Mouse (Mus musculus) embryonic facial prominence, embryonic 15.5 days (tissue): ENCODE measurements around the gene Dis3. TPM values are rescaled to one million over a fixed set of nuclear protein-coding genes. Genes with fewer than 3 reads are reported as not detected.
A peak's percentile ranks its signal among the peaks of the same experiment; 100 is the strongest.

ENCODE experiments used
- ATAC-seq: fragments of 200-750 bp; cut with Nextera tagmentation; 2 replicates; pipeline ENCODE4 v1.8.0; 2017; ENCODE audit warnings: low read depth, moderate TSS enrichment; ENCODE audit not compliant: insufficient number of reproducible peaks, low FRiP score, low TSS enrichment
- H3K27ac ChIP-seq: fragments of 300-500 bp; sonication (generic); replicated peaks from 2 replicates; pipeline ENCODE4 v1.5.1; 2015; ENCODE audit warnings: mild to moderate bottlenecking, inconsistent platforms
- H3K27me3 ChIP-seq: fragments of 300-500 bp; sonication (generic); 2 replicates; pipeline ENCODE4 v1.6.1; 2015; ENCODE audit warnings: inconsistent platforms
- H3K36me3 ChIP-seq: fragments of 300-500 bp; sonication (generic); 2 replicates; pipeline ENCODE4 v1.6.1; 2015; ENCODE audit warnings: mild to moderate bottlenecking, inconsistent platforms
- H3K4me1 ChIP-seq: fragments of 300-500 bp; sonication (generic); 2 replicates; pipeline ENCODE4 v1.6.1; 2015; ENCODE audit warnings: inconsistent platforms
- H3K4me2 ChIP-seq: fragments of 300-500 bp; sonication (generic); replicated peaks from 2 replicates; pipeline ENCODE4 v1.6.1; 2015; ENCODE audit warnings: mild to moderate bottlenecking, inconsistent platforms
- H3K4me3 ChIP-seq: fragments of 300-500 bp; sonication (generic); replicated peaks from 2 replicates; pipeline ENCODE4 v1.5.1; 2015; ENCODE audit warnings: mild to moderate bottlenecking, inconsistent platforms
- H3K9ac ChIP-seq: fragments of 300-500 bp; sonication (generic); 2 replicates; pipeline ENCODE4 v1.6.1; 2015; ENCODE audit warnings: inconsistent platforms
- H3K9me3 ChIP-seq: fragments of 300-500 bp; sonication (generic); replicated peaks from 2 replicates; pipeline ENCODE4 v1.6.1; 2016; ENCODE audit warnings: inconsistent platforms
- WGBS: fragments of 180-500 bp; shearing (Covaris S2); methylation state at CpG from one replicate; pipeline ENCODE4 v1.1.7; 2015; 5-methylcytosine and 5-hydroxymethylcytosine counted together
- polyA plus RNA-seq: library from polyadenylated mRNA; unstranded; fragments of >200 nt; fragmentation: Nextera tagmentation; extraction: Ambion mirVana; gene quantifications from 2 replicates; pipeline ENCODE4 v1.2.1, GENCODE M21; 2015

Dis3 gene
- polyA plus RNA-seq, result 25.5 and 27.6 TPM in 2 replicates

GRCm38 (mm10) chr14:99099267-99099966, at the start of gene Dis3, which contains the start of gene Pibf1:
TSS of gene Dis3 (minus strand) at chr14:99099770.
TSS of gene Pibf1 (plus strand) at chr14:99099424.
- peaks cover 55% of the 10 kb centered on the region for H3K36me3 ChIP-seq

GRCm38 (mm10) chr14:99146841-99147240, 47.3 kb upstream of the Dis3 start:
- no peak for ATAC-seq
- Histone ChIP-seq H3K27ac (no peak overlapping the region), H3K9ac (no peak overlapping the region), H3K27me3 (no peaks in the 10 kb centered on the region), H3K36me3 (0 out of 2 replicates have a peak, but pooled peaks cover 3% of the 10 kb centered on the region), H3K9me3 (no peaks in the 10 kb centered on the region), H3K4me1 (no peaks in the 10 kb centered on the region), H3K4me2 (no peak overlapping the region), H3K4me3 (no peak overlapping the region)
- 60% methylated on average over 1 of the region's 1 CpGs for WGBS

More at GRCm38 (mm10) chr14:99099267-99099966, at the start of gene Dis3, which contains the start of gene Pibf1:
- no peaks in the 10 kb centered on the region for H3K9me3 ChIP-seq
- H3K4me2 ChIP-seq, result peak within 1 kb of the TSS; percentile 50
- peak; percentile 99 for ATAC-seq
- H3K27me3 ChIP-seq, result no peaks in the 10 kb centered on the region
- under 1% methylated on average over 73 of the region's 73 CpGs for WGBS
- peak within 1 kb of the TSS; percentile 80 for H3K9ac ChIP-seq
- H3K27ac ChIP-seq, result peak within 1 kb of the TSS; percentile 86
- H3K4me1 ChIP-seq, result peaks cover 8% of the 10 kb centered on the region
- H3K4me3 ChIP-seq, result peak within 1 kb of the TSS; percentile 83

- Histone ChIP-seq H3K36me3 (peaks cover 12% of the 10 kb centered on the region), H3K4me2 (no peak overlapping the region), H3K4me1 (no peaks in the 10 kb centered on the region), H3K9me3 (no peaks in the 10 kb centered on the region), H3K4me3 (no peak overlapping the region), H3K9ac (no peak overlapping the region), H3K27me3 (no peaks in the 10 kb centered on the region), H3K27ac (no peak overlapping the region)
- 23% methylated on average over 15 of the region's 15 CpGs for WGBS
- ATAC-seq, result peak; percentile 77
Measured at GRCm38 (mm10) chr14:99141786-99142633, 42.4 kb upstream of the Dis3 start.

DNA sequence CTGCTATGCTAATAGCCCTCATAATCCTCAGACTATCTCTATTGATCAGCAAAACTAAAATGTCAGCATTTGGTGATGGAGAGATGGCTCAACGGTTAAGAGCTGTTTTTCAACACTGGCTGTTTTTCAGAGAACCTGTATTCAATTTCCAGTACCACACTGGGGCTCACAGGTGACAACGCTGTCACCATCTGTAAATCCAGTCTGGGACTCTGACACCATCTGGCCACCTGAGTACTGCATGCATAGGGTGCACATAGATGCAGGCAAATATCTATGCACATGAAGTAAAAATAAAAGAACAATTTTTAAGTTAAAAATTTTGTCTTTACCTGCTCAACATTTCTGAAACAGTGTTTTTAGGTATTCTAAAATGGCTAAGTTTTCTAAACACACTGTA, 40.5 kb upstream of the Dis3 start:
- H3K27me3 ChIP-seq, result no peaks in the 10 kb centered on the region
- no peak overlapping the region for H3K4me2 ChIP-seq
- H3K9me3 ChIP-seq, result no peaks in the 10 kb centered on the region
- no peak for ATAC-seq
- no peak overlapping the region for H3K27ac ChIP-seq
- no peak overlapping the region for H3K4me3 ChIP-seq
- no peak overlapping the region for H3K9ac ChIP-seq
- 83% methylated on average over 2 of the region's 2 CpGs for WGBS
- H3K36me3 ChIP-seq, result peaks cover 26% of the 10 kb centered on the region
- H3K4me1 ChIP-seq, result no peaks in the 10 kb centered on the region

- Histone ChIP-seq H3K4me3 (no peak overlapping the region), H3K27me3 (no peaks in the 10 kb centered on the region), H3K4me1 (no peaks in the 10 kb centered on the region), H3K27ac (no peak overlapping the region), H3K4me2 (no peak overlapping the region), H3K36me3 (peaks cover 30% of the 10 kb centered on the region), H3K9ac (no peak overlapping the region), H3K9me3 (no peaks in the 10 kb centered on the region)
- 89% methylated on average over 16 of the region's 16 CpGs for WGBS
- ATAC-seq, result no peak
Measured at GRCm38 (mm10) chr14:99136297-99136696, 36.7 kb upstream of the Dis3 start.

- no peak overlapping the region for H3K4me3 ChIP-seq
- no peak overlapping the region for H3K4me2 ChIP-seq
- H3K9me3 ChIP-seq, result no peaks in the 10 kb centered on the region
- no peak for ATAC-seq
- no peaks in the 10 kb centered on the region for H3K27me3 ChIP-seq
- H3K27ac ChIP-seq, result no peak overlapping the region
- peaks cover 30% of the 10 kb centered on the region for H3K36me3 ChIP-seq
- H3K4me1 ChIP-seq, result no peaks in the 10 kb centered on the region
- WGBS, result 84% methylated on average over 9 of the region's 9 CpGs
- H3K9ac ChIP-seq, result no peak overlapping the region
Measured at GRCm38 (mm10) chr14:99135761-99136160, 36.2 kb upstream of the Dis3 start.

GRCm38 (mm10) chr14:99134048-99134447, 34.5 kb upstream of the Dis3 start:
- H3K9ac ChIP-seq, result no peak overlapping the region
- H3K9me3 ChIP-seq, result no peaks in the 10 kb centered on the region
- H3K4me3 ChIP-seq, result no peak overlapping the region
- H3K4me2 ChIP-seq, result no peak overlapping the region
- no peaks in the 10 kb centered on the region for H3K27me3 ChIP-seq
- ATAC-seq, result no peak
- 78% methylated on average over 2 of the region's 2 CpGs for WGBS
- no peak overlapping the region for H3K27ac ChIP-seq
- no peaks in the 10 kb centered on the region for H3K4me1 ChIP-seq
- H3K36me3 ChIP-seq, result peaks cover 24% of the 10 kb centered on the region

- 82% methylated on average over 2 of the region's 2 CpGs for WGBS
- Histone ChIP-seq H3K4me3 (no peak overlapping the region), H3K27me3 (no peaks in the 10 kb centered on the region), H3K9ac (no peak overlapping the region), H3K36me3 (0 out of 2 replicates have a peak, but pooled peaks cover 4% of the 10 kb centered on the region), H3K4me1 (no peaks in the 10 kb centered on the region), H3K4me2 (no peak overlapping the region), H3K27ac (no peak overlapping the region), H3K9me3 (no peaks in the 10 kb centered on the region)
- no peak for ATAC-seq
Measured at GRCm38 (mm10) chr14:99129050-99129449, 29.5 kb upstream of the Dis3 start.

DNA sequence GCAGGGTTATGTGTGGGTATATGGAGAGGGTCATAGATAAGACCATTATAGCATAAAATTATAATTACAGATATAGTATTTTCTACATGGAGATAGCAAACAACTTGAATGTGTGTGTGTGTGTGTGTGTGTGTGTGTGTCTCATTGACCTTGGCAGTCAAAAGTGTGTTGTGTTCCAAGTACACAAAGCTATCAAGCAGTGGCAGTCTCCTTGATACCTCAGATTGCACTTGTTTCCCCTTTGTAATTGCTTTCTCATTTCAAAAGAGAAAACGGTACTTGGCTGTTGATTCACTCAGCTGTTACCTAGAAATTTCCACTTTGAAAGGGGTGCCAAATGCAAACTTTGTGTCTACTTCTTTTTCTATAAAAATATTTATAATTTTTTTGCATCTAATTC, 27.9 kb upstream of the Dis3 start:
- Histone ChIP-seq H3K4me1 (no peaks in the 10 kb centered on the region), H3K4me3 (no peak overlapping the region), H3K4me2 (no peak overlapping the region), H3K9me3 (no peaks in the 10 kb centered on the region), H3K9ac (no peak overlapping the region), H3K27me3 (no peaks in the 10 kb centered on the region), H3K27ac (no peak overlapping the region), H3K36me3 (0 out of 2 replicates have a peak, but pooled peaks cover 7% of the 10 kb centered on the region)
- ATAC-seq, result no peak
- 76% methylated on average over 1 of the region's 1 CpGs for WGBS

GRCm38 (mm10) chr14:99126713-99127112, 27.1 kb upstream of the Dis3 start:
- WGBS, result 76% methylated on average over 4 of the region's 4 CpGs
- ATAC-seq, result no peak
- H3K27ac ChIP-seq, result no peak overlapping the region
- no peak overlapping the region for H3K4me2 ChIP-seq
- H3K36me3 ChIP-seq, result 0 out of 2 replicates have a peak, but pooled peaks cover 7% of the 10 kb centered on the region
- no peak overlapping the region for H3K9ac ChIP-seq
- no peaks in the 10 kb centered on the region for H3K4me1 ChIP-seq
- no peaks in the 10 kb centered on the region for H3K27me3 ChIP-seq
- H3K9me3 ChIP-seq, result no peaks in the 10 kb centered on the region
- no peak overlapping the region for H3K4me3 ChIP-seq

- Histone ChIP-seq H3K4me2 (no peak overlapping the region), H3K9ac (no peak overlapping the region), H3K4me1 (no peaks in the 10 kb centered on the region), H3K9me3 (no peaks in the 10 kb centered on the region), H3K36me3 (0 out of 2 replicates have a peak, but pooled peaks cover 4% of the 10 kb centered on the region), H3K27me3 (no peaks in the 10 kb centered on the region), H3K4me3 (no peak overlapping the region), H3K27ac (no peak overlapping the region)
- WGBS, result 76% methylated on average over 4 of the region's 4 CpGs
- no peak for ATAC-seq
Measured at GRCm38 (mm10) chr14:99124076-99124475, 24.5 kb upstream of the Dis3 start.
